Mouse (Mus musculus): ENCODE measurements at regions not wholly inside any gene's neighbourhood (a gene's known extent, or its start where the extent isn't known, plus 50 kb on each side); places are given as distances from the start of the nearest gene placed in this dataset.
"Not testable (repeated sequence)": the region's sequence is repeated elsewhere in the genome, so short reads cannot be mapped to it uniquely, and the experiment has no call there.

GRCm38 (mm10) chr8:20122067-20122925, 219.1 kb downstream of the Gm31371 start:
- peak; percentile 95 for DNase-seq (ENCODE audit: extremely low spot score, low spot score)

GRCm38 (mm10) chr8:20123545-20123944, 220.4 kb downstream of the Gm31371 start:
- DNase-seq (ENCODE audit: extremely low spot score, low spot score) = not testable (repeated sequence)

GRCm38 (mm10) chr8:20135626-20136025, 227.4 kb downstream of the Gm15319 start:
- not testable (repeated sequence) for DNase-seq (ENCODE audit: extremely low spot score, low spot score)

GRCm38 (mm10) chr8:20145436-20145835, 217.6 kb downstream of the Gm15319 start:
- DNase-seq (ENCODE audit: extremely low spot score, low spot score) = not testable (repeated sequence)

- not testable (repeated sequence) for DNase-seq (ENCODE audit: extremely low spot score, low spot score)
Measured at GRCm38 (mm10) chr8:20151317-20152047, 211.5 kb downstream of the Gm15319 start.

GRCm38 (mm10) chr8:20154091-20154490, 208.9 kb downstream of the Gm15319 start:
- not testable (repeated sequence) for DNase-seq (ENCODE audit: extremely low spot score, low spot score)

Data from neural tube, embryonic 10.5 days (tissue).